Mouse (Mus musculus) embryonic fibroblast, embryonic 13.5 days (primary cell): ENCODE measurements at regions not wholly inside any gene's neighbourhood (a gene's known extent, or its start where the extent isn't known, plus 50 kb on each side); places are given as distances from the start of the nearest gene placed in this dataset.

Experiments used
- CTCF ChIP-seq: IDR thresholded peaks from 2 replicates; pipeline ENCODE4 v1.5.1; 2011; ENCODE audit warnings: mild to moderate bottlenecking, control low read depth, low read length, moderate library complexity, borderline replicate concordance; ENCODE audit not compliant: insufficient read depth
- POLR2A ChIP-seq: IDR thresholded peaks from 2 replicates; pipeline ENCODE4 v1.6.1; 2011; ENCODE audit warnings: low read depth, mild to moderate bottlenecking, control low read depth, low read length, moderate library complexity

- TF ChIP-seq POLR2A: no peak
- no peak for TF ChIP-seq CTCF
These were observed 450.7 kb downstream of the Fgf9 start for GRCm38 (mm10) chr14:58520976-58521549.
